Mouse (Mus musculus) thymus, postnatal 4 days (tissue): Measurements from ENCODE around the gene Prune1.
A peak's percentile ranks its signal among the peaks of the same experiment; 100 is the strongest.

Source experiments
- DNase-seq: peaks from one replicate; pipeline ENCODE4 v3.0.0; 2021

The Prune1 gene

DNA sequence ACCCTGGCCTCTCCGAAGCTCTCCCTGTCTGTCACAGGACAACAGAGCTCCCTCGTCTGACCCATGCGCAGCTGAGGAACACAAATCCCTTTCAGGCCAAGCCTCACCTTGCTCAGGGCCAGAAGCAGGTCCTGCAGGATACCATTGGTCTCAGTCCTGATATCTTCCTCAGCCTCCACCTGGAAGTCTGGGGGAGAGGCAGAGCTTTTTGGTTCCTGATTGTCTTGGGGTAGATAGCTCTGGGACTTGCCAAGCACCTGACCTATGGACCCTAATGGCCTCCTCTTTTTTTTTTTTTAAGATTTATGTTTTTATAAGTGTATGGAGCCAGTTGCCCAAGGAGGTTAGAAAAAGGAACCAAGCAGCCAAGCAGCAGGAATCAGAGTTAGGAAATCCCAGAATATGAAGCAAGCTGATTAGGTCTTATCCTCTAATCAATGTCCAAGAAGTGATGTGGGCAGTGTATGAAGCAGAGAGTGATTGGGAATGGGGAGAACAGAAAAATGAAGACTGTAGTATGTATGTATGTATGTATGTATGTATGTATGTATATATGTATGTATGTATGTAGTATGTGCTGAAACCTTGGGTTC is 19.4 kb upstream of the Prune1 start:
- no peak for DNase-seq

DNA sequence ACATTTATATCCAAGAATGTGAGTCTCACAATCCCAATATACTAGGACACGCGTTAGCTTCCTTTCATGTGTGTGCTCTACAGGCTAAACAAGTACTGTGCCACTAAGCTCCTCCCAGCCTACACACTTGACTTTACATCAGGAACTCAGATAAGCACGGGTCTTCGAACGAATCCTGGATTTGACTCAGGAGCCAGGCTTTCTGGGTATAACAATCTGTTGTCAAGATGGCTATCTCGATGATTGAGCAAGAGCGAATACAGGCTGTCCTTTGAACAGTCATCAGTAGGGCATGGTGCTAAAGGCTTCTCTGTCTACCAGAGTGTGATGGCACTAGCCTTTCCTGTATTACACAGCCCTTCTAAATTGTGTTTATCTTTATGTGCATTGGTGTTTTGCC is 16.1 kb upstream of the Prune1 start:
- no peak for DNase-seq

DNA sequence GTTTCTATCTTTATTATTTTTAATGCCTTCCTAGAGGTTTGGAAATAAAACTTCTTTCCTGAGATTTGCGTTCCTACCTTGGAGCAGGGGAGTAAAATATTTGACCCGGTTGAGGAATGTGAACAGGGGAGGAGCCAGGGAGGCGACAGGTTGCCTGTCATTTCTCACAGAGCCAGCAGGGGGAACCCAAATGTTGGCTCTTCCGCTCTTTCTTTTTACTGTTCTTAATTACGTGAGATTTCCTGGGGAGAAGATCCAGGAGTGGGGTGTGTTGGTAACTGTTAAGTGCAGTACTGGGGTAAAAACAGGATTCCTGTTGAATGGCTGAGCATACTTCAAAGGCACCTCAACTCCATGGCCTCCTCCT is 14.2 kb upstream of the Prune1 start:
- DNase-seq = peak; percentile 75

DNA sequence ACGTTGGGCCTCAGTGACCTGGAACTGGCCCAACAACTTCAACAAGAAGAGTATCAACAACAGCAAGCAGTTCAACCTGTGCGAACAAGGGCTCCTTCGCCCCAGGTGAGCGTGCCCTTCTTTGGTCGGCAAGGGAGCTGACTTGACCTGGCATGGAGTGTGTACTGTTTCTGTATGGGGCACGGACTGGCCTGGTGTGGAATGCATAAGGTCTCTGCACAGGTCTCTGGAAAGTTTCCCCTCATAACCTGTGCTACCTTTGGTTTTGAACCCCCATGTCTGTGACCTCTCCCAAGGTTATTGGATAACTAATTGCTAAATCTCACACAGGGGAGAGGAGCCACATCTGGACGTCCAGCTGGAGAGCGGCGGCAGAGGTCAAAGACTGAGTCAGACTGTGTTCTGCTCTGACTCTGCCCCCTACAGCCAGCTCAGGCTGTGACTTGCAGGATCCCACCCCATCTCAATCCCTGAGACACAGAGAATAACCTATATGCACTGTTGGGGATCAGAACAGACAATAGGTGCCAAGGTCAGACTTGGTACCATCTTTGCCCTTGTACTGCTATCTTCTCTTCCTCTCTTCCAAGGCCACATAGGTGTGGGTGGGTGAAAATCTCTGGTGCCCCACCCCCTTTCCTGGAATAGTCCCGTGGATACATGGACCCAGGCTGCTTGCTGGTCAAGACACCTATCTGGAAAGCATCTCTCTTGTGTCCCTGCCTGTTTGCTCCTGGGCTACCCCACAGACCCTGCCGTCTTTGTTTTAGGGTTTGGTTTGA is 13.6 kb upstream of the Prune1 start:
- DNase-seq = no peak

DNA sequence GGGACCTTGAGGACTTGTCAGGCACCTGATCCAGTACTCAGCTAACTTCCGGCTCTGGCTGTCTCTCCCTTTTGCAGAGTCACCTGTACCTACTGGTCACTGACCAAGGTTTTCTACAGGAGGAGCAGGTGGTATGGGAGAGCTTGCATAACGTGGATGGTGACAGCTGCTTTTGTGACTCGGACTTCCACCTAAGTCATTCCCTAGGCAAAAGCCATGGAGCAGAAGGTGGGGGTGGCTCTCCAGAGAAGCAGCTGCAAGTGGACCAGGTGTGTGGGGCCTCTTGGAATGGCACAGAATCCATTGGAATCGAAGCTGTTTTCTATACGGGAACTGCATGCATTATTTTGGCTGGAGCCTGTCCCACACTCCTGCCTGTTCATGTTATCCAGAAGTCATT is 12.8 kb upstream of the Prune1 start:
- DNase-seq = no peak

DNA sequence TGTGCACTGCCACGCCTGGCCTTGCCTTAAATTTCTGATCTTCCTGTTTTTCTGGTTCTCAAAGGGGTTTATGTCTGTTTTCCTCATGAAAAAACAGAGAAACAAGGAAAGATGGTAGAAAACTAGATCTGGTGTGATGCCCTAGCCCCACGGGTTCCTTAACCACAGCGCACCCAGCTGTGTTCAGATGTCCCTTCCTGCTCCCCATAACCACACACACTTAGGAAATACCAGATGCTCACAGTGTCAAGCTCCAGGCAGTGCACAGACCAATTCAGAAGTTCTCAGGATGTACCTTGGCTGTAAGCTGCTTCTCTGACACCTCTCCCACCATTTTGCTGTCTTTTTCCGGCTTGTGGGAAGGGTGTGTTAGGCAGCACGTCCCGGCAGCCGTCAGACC is 12.4 kb upstream of the Prune1 start:
- no peak for DNase-seq

DNA sequence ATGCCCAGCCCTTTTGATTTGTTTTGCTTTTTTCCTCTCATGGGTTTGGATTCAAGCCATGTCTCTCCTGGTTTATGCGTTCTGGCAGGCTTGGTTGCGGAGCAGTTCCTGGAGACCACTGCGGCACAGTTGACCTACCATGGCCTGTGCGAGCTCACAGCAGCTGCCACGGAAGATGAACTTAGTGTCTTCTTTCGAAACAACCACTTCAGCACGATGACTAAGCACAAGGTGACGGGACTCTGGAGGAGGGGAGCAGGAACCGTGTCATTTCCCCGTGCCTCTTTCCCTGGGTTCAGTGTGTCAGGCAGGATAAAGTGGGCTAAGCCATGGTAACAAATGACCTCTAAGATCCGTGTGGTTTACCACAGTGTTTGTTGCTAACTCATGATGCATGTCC is 11.7 kb upstream of the Prune1 start:
- no peak for DNase-seq

DNA sequence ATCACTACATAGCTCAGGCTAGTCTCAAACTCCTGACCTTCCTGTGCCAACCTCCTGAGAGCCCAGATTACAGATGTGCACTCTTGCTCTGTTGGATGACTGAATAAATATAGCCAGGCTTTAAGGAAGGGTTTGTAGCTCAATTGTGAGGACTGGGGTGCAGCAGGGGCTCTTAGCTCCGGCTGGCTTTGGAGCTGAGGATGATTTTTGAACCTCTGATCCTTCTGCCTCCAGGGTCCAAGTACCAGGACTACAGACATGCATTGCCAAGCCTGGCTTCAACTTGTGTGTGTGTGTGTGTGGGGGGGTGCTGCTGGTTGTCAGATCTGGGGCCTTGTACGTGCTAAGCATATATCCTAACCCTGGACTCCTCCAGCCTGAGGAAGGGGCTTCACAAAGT is 11.0 kb upstream of the Prune1 start:
- no peak for DNase-seq

DNA sequence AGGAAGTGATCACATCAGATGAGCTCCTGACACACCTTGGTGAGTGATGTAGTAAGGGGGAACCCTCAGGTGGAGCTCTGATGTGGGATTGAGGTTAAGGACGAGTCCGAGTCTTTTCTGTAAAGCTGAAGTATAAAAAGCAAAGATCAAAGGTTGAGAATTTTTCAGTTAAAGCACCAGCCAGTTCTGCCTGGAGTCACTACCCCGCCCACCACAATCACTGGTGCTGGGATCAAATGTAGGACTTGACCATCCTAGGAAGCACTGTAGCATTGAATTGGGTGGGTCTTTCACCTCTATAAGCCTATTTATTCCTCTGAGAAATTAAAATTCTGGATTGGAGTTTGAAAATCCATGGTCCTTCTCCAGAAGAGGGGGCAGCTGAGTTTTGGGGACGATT is 9.2 kb upstream of the Prune1 start:
- DNase-seq = no peak

DNA sequence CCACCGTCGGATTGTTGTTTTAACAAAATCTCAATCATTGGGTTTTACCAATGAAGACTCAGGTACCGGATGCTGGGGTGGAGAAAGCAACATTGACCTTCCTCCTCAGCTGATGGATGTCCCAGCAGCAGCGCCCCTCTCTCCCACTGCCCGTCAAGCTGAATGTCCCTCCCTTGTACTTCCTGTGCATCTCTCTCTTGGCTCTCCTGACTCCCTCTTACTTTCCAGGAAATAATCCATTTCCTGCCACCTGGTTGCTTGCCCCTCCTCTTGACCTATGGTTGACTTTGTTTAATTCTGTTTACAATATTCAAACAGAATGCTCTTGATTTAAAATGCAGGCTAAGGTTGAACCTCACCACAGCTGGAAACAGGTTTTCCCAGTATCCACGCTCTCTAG is 8.3 kb upstream of the Prune1 start:
- no peak for DNase-seq

DNA sequence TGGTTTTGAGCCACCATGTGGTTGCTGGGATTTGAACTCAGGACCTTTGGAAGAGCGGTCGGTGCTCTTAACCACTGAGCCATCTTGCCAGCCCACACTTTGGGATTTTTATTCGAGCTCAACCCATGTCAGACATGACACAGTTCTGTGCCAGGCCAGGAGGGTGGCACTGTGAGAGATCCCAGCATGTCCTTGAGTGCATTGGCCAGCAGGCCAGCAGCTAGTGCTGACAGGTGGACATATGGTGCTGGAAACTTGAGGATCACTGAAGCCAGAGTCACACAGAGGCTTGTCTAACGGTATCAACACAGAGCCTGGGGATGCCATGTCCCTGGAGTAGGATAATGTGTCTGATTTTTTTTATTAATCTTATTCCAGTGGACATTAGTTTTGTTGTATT is 7.5 kb upstream of the Prune1 start:
- DNase-seq = no peak

DNA sequence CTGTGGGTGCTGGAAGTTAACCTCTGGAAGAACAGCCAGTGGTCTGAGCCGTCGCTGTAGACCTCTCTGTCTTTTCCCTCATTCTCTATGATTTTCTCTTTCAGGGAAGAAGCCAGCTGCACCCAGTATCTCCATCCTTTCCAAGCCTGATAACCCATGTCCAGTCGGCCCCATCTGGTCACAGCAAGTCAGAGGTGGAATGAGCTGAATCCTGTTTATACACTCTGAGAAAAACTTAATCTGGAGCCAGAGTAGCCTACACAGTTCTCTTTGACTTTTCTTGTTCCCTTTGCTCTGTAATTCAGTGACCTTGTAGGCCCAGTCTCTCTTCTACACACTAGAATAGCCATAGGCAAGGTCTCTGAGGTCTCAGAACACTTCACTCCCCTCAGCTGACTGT is 5.7 kb upstream of the Prune1 start:
- DNase-seq = no peak

DNA sequence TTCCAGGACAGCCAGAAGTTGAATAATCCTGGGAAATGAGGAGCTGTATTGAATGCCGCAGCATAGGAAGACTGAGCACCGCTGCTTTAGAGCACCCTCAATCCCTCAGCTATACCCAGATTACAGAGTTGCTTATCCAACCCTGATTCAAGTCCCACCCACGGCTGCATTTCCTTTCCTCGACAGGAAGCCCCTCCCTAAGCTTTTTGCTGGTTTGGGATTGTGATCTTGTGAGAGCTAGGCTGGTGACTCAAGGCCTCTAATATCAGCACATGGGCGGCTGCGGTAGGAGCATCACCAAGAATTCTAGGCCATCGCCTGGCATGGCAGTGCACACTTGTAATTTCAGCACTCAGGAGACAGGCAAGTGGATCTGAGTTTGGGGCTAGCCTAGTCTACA is 4.6 kb upstream of the Prune1 start:
- DNase-seq = no peak

DNA sequence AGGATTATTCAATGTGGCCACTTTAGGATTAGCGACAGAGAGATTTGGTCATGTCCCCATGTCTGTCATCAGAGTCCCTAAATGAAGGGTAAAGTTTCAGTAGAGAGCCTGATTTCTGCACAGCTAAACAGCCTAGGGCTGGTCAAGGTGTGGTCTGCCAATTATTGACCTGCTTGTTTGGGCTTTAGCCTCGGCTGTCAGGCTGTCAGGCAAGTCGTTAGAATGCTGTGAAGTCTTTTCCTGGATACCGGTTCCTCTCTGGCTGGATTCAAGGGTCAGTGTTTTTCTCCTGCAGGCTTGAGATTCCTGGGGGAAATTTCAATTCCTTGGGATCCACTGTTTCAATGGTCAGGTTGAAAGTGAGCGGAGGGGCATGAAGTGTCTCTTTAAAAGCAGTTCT is 4.1 kb upstream of the Prune1 start:
- no peak for DNase-seq

DNA sequence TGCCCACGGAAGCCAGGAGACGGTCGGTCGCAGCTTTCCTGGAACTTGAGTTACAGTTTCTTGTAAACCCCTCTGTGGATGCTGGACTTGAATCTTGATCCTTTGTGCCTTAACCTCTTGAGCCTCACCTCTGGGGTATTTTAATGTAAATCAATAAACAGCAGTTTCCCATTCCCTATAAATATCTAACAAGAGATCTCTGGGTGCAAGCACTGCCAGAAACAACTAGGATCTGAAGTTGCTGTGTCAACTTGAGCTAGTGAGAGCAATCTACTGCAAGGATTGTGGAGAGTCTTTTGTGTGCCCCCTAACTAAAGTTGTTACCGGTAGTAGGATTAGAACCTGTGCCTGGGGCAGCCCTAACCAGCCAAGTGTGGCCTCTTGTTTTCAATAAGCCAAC is 3.5 kb upstream of the Prune1 start:
- DNase-seq = no peak

DNA sequence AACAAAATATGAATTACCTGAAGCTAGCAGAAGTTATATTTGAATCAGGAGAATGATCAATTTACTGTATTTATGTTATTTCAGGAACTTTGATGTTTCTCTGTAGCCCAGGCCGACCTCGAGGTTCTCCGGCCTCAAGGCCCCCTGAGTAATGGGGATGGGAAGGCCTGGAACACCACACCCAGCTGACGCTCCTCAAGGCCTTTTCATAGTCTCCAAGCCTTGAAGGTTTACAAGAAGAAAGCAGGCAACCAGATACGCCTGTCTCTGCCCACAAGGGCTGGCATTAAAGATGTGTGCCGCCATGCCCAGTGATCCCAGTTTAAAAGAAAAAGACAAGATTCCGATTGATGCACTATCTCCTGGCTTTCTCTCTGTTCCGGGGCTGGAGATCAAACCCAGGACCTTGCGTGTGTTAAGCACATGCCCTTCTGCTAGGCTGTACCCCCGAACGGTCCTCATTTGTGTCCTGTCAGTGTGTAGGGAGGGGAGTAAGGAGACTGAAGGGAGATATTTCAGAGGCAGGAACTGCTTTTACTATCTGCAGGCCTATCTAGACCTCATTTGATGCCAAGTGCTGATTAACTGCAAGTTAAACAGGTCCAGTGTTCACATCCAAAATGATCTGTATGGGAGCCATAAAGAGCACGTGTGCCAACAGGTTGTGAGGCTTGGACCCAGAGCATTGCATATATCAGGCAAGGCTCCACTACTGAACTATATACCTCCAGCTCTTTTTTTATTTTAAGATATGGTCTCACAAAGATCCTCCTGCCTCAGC is 2.8 kb upstream of the Prune1 start:
- DNase-seq = no peak

DNA sequence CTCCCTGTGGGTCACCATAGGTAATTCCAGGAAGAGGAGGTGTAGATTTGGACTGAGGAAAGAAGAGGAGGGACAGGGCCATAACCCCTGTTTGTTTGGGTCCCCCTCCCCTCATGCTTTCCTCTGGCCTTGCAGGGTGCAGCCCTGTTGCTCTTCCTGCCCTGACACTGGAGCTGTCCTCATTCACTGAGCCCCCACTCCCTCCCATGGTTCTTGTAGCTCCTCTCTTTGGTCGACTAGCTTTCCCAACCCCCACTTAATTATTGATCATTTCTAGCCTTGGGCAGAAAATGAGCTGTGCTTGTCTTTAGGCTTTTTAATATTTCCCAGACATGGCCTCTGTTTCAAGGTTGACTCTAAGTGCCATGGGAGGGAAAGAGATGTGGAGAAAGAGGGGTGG is 2.2 kb upstream of the Prune1 start:
- no peak for DNase-seq

DNA sequence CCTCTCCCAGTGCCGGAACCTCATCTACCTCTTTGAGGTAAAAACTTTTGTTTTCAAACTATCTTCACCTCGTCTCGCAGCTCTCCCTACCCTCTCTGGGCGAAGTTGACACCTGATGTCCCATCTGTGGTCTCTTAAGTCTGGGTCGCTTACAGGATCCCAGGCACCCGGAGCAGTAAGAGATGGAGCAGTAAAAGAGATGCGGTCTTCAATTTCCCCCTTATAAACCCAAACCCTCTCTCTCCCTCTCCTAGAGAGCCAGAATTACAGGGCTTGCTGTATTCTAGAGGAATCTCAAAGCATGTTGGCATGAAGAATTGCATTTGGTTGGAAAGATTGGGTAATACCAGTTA is 1.7 kb upstream of the Prune1 start:
- no peak for DNase-seq

DNA sequence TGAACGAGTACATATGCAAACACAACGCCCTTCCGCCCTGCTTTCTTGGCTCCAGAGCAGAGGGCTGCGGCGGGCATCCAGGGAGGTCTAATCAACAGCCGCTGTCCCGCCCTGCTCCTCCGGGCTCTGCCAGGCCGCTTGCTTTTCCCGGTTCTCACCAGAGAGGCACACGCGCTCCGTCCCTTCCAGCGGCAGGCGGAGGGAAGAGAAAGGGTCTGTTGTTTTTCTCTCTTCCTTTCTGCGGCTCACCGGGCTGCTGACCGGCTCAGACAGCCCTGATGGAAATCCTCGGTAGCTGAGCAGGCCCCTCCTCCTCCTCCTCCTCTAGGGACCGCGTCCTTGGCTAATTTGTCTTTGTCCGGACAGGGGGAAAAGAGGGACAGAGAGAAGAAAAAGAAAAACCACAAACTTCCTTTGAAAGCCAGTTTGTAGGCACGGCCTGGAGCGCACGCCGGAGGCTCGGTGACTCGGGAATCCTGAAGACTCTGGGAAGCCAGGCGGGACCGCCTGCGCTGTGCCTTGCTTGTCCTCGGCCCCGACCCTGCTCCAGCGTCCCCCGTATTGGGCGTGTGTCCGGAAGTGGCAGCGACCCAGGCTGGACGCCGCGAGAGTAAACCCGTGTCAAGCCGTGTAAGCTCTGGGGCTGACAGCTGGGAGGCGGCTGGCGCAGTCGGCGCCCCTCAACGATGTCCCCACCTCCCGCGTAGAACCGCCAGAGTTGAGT is 1.2 kb upstream of the Prune1 start:
- peak; percentile 72 for DNase-seq

DNA sequence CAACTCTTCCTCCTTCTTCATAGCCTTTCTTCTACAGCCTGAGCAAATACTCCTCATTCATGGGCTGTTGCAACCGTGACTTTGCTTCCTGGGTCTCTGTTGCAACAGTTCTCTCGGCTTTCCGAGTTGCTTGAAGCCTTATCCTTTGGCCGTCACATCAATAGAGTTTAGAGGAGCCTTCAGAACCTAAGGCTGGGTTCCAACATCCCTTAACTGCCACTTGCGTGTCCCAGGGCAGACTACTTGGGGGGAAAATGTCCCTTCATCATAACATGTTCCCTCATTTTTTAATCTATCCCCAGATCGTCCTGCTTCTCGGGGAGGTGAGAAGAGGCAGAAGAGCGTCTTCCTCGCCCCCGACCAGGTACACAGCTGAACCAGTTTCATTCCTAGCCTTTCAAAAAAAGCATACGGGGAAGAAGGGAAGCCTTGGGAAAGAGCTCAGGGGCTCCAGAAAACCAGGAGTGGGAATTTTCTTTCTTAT is 547 bp upstream of the Prune1 start:
- peak; percentile 62 for DNase-seq

DNA sequence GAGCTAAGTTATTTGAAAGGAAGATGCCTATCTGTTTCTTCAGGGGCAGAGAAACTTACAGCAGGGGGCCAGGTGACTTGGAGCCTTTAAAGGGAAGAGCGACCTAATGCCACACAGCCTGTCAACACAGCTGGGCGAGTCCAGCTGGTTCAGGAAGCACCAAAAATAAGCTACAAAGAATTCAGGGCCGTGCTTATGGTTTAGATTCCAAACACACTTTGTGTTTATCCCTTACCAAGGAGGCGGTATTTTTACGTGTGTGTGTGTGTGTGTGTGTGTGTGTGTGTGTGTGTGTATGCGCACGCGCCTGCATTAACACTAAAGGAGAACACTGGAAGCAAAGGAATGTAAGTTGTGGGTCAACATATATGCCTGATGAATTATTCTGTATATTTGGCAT is 1.1 kb downstream of the Prune1 start:
- peak; percentile 31 for DNase-seq

DNA sequence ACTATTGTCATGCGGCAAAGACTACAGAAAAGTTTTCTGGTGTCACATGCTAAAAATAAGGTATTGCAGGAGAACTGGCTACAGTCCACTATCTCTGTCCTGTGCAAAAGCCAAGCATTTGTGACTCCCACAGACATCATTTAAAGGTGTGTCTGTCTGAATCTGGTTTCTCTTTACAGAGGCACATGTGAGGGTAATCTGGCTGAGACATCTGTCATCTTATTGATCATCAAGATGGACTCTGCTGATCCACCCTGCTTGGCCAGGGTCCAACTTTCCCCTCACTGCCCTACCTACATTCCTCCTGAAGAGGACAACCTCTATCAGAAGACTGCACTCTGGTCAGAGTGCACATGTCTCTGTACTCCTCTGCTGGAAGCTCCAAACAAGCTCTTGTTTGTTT is 4.7 kb downstream of the Prune1 start:
- DNase-seq = no peak

DNA sequence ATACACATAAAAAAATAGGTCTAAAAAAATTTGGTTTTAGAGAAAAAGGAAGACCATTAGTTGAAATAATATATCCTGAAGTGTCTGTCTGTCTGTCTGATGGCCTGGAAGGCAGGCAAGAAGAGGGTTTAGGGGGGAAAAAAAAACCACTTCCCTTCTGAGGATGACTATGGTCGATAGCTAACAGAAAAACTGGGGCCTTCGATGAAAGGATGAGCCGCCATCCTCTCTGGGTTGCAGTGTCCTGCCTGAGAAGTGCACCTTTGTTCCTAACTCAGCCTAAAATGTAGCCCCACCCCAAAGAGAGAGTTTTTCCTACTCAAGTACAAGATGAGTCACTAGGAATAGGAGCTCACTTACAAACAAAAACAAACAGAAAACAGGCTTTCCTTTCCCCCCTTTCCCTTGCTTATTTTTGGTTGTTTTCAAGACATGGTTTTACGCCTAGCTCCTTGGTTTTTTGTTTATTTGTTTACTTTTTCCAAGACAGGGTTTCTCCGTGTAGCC is 5.4 kb downstream of the Prune1 start:
- no peak for DNase-seq
